Mouse (Mus musculus): ENCODE measurements around the gene Gm7168.
"Not testable (repeated sequence)": the region's sequence is repeated elsewhere in the genome, so short reads cannot be mapped to it uniquely, and the experiment has no call there.

Gm7168 gene

DNA sequence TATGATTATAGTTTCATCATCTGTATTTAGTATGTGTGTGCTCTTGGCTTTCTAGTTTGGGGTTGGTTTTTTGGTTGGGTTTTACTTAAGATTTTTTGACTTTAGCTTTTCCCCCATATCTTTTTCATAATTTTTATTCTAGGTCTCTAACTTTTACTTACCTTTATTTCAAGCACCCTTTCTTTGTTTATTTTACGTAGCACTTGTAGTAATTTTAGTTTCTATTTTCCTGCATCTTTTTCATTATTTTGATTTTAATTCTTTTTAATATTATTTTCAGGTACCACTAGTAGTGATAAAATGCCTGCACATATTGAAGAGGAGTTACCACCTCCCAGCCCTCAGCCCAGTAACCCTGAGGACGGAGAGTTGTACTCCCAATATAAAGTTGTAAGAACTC, at the start of gene Gm7168:
TSS of gene Gm7168 (plus strand) at position 301 of the 400 bp plus-strand sequence.
- DNase-seq, result not testable (repeated sequence)

DNA sequence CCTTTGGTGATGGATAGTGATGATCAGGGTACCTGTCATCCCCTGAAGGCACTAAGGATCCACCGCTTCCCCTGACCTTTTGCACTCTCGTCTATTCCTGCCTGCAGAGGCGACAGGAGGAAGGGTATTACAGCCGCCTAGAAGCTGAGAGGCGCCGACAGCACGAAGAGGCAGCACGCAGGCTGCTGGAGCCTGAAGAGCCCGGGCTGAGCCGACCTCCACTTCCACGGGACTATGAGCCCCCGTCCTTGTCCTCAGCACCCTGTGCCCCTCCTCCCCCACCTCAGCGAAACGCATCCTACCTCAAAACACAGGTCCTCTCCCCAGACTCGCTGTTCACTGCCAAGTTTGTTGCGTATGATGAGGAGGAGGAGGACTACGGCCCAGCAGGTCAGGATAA, 49.3 kb upstream of the Gm7168 start:
- no peak for DNase-seq

DNA sequence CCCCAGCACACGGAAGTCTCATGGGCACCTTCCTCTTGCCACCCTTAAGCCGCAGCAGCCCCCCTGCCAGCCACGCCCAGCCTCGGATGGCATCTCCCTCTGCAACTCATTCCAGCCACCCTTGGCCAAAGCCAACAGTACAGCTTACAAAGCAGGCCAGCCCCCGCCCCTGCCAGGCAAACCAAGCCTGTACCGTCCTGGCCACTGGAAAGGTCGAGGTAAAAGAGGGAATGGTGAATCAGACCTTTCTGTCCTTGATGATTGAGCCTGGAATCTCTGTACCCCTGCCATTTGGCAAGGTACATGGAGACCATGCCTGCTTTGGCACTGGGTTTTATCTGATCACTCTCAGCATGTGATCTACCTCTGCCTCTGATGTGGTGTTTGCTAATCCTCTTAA, 48.9 kb upstream of the Gm7168 start:
- DNase-seq, result no peak

GRCm38 (mm10) chr17:13903793-13904192, 44.4 kb upstream of the Gm7168 start:
- no peak for DNase-seq

DNA sequence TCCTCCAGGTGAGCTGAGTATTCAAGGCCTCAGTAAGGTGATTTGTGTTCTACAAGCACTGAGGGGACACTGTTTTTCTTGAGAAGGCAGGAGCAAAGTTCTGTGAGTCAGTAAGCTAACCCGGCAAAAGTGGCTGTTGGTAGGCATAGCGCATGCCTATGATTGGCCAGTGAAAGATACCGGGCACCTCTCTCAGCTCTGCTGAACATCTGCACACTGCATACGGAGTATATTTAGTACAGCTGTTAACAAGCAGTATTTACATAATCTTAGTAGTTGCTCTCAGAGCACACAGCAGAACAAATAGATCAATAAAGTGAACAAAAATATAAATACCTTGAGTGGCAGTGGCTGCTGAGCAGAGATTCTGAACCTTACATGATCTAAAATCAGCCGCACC, 41.1 kb upstream of the Gm7168 start:
- DNase-seq, result no peak

- no peak for DNase-seq
These were observed 40.5 kb upstream of the Gm7168 start for GRCm38 (mm10) chr17:13907681-13908080.

DNA sequence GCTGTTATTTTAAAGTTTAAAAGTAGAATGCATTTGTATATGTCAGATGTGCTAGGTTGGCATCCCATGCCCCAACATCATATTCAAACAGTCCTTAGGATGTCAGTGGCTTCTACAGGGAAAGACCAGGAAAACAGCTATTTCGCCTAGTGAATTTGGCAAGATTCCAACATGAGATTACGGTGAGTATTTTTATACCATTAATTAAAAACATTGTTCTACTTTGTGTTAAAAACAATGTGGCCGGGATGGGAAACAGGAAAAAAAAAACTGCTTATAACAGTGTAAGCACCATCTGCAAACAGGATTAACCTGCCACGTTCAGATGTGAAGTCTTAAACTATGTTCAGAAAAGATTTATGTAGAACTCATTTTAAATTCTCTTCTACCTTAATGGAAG, 34.2 kb upstream of the Gm7168 start:
- no peak for DNase-seq

DNA sequence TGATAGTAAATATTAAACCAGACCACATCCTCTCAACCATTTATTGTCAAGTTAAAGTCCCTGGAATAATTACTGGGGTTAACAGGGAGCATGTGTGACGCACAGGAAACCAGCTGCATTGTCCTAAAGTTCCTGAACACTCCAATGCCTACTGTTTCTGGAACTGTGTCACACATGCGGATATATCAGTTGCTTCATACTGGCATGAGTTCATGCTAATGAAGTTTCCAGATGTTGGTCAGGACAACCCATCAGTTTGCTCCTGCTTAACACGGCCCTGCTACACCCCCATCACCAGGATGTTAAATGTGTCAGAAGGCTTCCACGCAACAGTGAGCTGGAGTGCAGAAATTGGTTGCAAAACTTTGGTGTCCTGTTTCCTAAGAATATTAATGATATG, 33.6 kb upstream of the Gm7168 start:
- peak; percentile 48 to 58 for DNase-seq

GRCm38 (mm10) chr17:13920771-13921170, 27.4 kb upstream of the Gm7168 start:
- no peak for DNase-seq

DNA sequence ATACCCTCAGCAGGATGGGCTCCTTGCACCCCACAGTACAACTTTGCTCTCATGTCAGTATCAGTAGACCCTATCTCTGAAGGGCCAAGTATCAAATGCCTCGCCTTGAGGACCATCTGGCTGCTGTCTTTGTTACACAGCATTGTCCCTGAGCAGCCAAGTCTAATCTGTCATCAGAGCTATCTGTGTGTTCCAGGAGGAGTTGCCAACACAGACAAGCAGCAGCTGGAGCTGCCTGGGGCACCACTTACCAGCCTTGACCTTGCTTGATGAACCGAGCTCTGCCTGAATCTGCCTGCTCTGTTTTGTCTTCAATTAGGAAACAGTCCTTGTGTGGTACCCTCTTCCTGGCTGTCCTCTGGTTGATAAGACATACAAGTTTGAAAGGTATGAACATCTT, 24.8 kb upstream of the Gm7168 start:
- no peak for DNase-seq

DNA sequence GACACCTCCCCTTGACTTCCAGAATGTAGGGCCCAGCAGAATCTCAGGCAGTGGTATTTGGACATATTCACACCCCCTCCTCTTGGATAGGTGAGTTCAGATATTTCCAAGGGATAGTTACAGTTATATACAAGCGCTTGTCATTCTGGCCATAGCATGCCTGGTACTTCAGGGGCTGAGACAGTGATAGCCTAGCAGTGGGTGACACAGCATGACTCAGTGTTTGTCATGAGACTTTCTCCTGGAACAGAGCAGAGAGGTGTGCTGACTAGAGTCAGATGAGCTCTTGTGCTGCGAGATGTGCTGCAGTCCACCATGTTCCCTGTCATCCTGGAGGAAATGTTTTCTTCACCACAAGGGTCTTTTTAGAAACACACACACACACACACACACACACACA, 23.6 kb upstream of the Gm7168 start:
- no peak for DNase-seq

DNA sequence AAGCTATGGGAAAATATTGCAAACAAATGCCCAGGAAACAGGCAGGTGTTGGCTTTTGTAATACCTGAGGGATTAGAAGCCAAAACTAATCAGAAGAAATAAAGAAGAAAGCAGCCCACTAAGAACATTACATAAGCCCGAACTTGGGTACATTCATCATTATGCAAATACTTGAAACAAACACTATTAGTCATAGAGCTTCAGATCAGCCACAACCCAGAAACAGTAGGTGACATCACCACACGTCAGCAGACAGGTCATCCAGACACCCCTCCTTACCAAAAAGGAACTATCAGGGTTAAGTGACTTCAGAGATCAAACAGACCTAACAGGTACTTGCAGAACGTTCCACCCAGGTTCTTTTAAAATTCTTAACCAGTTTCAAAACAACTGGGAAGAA, 22.2 kb upstream of the Gm7168 start:
- no peak for DNase-seq

- DNase-seq, result no peak
These were observed 17.8 kb upstream of the Gm7168 start for GRCm38 (mm10) chr17:13930421-13930820.

GRCm38 (mm10) chr17:13935364-13935763, 12.8 kb upstream of the Gm7168 start:
- DNase-seq, result peak in 1 of 2 experiments; percentile 26

DNA sequence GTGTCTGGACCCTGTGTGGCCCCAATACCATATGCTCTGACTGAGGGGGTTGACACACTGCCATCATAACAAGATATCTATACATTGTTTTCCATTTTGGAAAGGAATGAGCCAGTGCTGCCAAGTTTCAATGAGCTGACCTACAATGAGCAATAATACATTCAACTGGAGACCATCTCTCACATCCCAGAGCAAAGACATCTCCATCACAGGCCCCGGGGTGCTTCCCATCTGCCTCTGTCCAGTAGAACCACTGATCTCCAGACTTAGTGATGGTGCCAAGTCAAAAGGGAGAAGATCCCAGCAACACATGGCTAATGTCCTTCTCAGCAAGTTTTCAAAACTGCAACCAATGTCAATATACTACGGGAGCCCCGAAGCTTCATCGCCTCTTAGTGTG, 10.4 kb upstream of the Gm7168 start:
- DNase-seq, result no peak

DNA sequence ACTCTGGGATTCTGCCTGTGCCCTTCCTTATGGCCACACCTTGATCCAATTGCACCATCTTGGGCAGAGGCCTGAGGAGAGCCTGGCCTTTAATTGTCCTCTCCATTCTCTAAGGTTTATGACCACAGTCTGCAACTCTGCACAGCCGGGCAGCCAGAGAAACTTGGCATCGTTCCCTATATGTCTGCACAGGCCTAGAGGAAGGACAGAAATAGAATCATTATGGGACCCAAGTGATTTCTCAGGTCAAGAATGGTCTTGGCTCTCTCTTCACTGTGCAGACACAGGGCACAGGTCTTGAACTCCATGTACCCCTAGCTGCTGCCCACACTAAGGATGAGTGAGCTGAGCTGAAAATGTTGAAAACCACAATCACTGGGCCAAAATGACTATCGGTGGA, 9.5 kb upstream of the Gm7168 start:
- DNase-seq, result peak in 1 of 2 experiments; percentile 35

- DNase-seq, result not testable (repeated sequence)
These were observed 8.9 kb upstream of the Gm7168 start for GRCm38 (mm10) chr17:13939231-13939630.

GRCm38 (mm10) chr17:13940487-13940886, 7.7 kb upstream of the Gm7168 start:
- DNase-seq, result no peak

DNA sequence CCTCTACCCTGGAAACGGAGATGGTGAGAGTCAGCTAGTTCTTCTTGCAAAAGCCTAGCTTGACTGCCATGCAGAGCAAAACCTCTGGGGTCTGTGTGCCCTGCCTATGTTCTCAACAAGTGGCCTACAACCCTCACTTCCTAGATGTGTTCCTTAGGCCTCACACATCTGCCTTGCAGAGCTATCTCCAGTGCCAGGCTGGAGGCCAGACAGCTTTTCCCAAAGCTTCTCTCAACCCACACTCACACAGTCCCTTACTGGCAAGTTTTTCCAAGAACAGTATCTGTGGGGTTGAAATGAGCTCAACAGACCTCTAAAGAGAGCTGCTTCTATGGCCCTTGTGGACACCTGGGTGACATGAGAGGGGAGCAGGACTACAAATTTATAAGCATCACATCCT, 3.4 kb downstream of the Gm7168 start:
- not testable (repeated sequence) for DNase-seq

DNA sequence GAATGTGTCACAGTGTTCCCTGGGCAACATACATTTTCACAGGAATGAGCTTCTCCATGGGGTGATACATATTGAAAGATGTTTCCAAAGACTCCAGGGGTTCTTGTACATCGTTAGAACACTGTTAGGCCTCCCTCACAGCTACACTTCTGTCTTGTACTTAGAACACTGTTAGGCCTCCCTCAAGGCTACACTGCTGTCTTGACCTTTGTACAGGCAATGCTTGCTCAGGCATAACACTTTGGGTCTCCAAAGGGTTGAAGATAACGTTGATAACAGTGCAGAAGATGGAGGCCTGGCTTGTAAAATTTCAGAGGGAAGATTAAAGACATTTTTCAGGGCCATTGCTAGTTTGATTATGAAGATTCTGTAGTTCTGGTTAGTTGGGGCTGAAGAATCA, 10.0 kb downstream of the Gm7168 start:
- DNase-seq, result not testable (repeated sequence)

DNA sequence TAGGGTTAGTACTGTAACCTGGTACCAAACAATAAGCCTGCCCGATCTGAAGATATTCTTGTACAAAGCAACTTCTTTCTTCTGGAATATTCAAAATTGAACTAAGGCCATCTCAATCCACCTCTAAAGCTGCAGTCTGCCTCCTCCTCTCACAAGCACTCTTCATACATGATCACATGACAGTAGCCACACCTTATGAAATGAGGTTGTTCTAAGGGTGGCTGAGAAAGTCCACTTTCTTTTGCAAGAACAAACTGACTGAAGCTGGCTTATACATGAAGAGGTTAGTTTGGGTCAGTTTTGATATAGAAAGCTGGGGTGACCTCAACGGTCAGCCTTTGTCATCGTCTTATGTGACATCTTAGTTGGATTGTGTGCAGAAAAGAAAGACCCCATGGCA, 14.1 kb downstream of the Gm7168 start:
- DNase-seq, result not testable (repeated sequence)

DNA sequence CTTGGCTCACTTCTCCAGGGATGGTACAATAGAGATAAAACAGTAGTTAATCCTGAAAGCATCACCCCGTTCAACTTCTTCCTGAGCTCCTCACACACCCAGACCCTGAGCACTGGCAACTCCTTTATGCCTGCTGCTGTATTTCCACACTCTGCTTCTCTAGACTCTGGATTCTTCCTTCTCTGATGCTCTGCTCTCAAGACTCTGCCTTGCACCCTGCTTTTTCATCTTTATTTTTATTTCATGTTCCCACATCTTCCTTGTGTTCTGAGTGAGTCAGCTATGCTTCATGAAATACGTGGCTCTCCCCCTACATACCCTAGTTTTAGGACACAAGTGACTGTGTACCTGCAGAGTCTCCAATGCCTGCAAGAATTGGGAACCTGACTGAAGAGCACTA, 16.9 kb downstream of the Gm7168 start:
- DNase-seq, result not testable (repeated sequence)

DNA sequence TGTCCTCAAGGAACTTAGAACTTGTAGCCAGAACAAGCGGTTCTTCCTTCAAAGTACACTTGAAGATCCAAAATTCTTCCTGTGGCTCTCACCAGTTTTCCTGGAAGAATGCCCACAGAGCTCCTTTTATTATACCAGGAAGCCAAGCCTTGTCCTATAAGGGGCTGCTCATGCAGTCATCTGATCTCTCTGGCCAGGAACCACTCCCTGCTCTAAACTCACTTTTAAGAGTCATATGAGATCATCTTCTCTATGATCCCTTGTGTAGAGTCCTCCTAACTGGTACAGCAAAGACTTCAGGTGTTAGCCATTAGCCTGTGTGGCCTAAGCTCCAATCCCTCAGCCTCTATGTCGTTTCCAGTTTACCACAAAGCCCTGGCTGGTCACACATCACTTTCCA, 21.7 kb downstream of the Gm7168 start:
- DNase-seq, result not testable (repeated sequence)

- DNase-seq, result not testable (repeated sequence)
These were observed 22.6 kb downstream of the Gm7168 start for GRCm38 (mm10) chr17:13970796-13971195.

DNA sequence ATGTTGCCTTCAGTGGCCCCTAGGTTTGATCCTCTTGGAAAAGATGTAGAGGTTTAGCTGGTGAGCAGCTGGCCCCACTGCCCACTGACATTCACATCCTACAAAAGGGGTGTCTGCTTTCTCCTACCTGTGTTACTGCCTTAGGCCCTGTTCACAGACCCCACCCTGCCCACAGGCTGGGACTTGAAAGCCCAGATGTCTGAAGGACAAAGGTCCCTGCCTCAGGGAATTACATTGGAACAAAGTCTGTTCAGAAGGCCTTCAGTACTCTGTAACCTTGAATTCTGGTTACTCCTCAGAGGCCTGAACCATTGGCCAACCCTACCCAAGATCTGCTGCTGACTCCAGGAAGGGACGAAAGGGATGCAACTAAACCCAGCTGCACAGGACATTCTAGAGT, 39.5 kb downstream of the Gm7168 start:
- no peak for DNase-seq

DNA sequence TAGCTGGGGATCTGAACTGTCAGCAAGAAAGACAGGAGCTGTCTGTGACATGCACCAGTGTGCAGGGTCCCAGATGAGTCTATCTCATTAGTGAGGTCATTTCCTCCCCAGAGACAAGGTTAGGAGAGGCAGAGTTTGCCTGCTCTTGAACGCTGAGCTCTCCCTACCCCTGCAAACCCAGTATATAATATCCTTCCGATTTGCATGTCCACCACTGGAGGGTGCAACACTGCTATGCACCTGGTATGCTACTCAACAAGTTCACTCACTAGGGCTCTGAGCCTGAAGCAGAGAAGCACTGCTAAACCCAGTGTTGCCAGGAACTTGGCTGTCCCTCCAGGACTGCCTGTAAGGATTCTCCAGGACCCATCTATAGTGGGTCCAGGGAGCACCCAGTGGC, 45.3 kb downstream of the Gm7168 start:
- not testable (repeated sequence) for DNase-seq

Measured in kidney, postnatal 4 days (tissue).